19 mouse cellular contexts compared by ENCODE assay signal in genomic region chr11:8574562-8574961, GRCm38 (mm10).
DNase-seq lines count a peak whose midpoint lies in the region; ATAC-seq and TF ChIP-seq lines count a peak whose summit lies in the region.
"Had no signal": no experiment of that assay in that cellular context is flagged by ENCODE, and none has a peak within 500 bp of the region (broad histone marks: within the 10 kb centered on the region; RNA-seq: fewer than 3 reads in every experiment).

No protein-coding gene starts in this region.

- no peak for ATAC-seq in kidney, embryonic 16.5 days (ENCODE audit: low FRiP score, low TSS enrichment)
- peak; percentile 76 for ATAC-seq in megakaryocyte, adult 5-6 weeks (ENCODE audit: poor library complexity, severe bottlenecking)
- ATAC-seq in hindbrain, embryonic 16.5 days: no peak

- TF ChIP-seq CTCF in thymus, adult 2 months (IDR thresholded peaks at IDR 0.05; ENCODE audit: borderline replicate concordance, control insufficient read depth, extremely low read depth, insufficient read depth, low read length, poor library complexity): no peak

- no peak overlapping the region for H3K9ac ChIP-seq in kidney, embryonic 16.5 days (replicated peaks; ENCODE audit: low read length)
- no peak overlapping the region for H3K9ac ChIP-seq in hindbrain, embryonic 16.5 days (ENCODE audit: low read depth, low read length)
- H3K9ac ChIP-seq: forebrain, embryonic 12.5 days; heart, embryonic 12.5 days had no signal

- H3K4me2 ChIP-seq in kidney, embryonic 16.5 days (replicated peaks; ENCODE audit: low read depth, low read length): no peak overlapping the region
- H3K4me2 ChIP-seq in hindbrain, embryonic 16.5 days (ENCODE audit: low read length): no peak overlapping the region
- H3K4me2 ChIP-seq: forebrain, embryonic 12.5 days; heart, embryonic 12.5 days had no signal

- H3K27me3 ChIP-seq in kidney, embryonic 16.5 days (ENCODE audit: insufficient read depth, low read length): no peaks in the 10 kb centered on the region
- H3K27me3 ChIP-seq in thymus, adult 2 months (ENCODE audit: control insufficient read depth, insufficient read depth, low read length): no peaks in the 10 kb centered on the region
- H3K27me3 ChIP-seq in hindbrain, embryonic 16.5 days (replicated peaks; ENCODE audit: control insufficient read depth, insufficient read depth, low read length): no peaks in the 10 kb centered on the region
- H3K27me3 ChIP-seq: forebrain, embryonic 12.5 days; heart, embryonic 12.5 days had no signal

- peaks cover 46% of the 10 kb centered on the region for H3K4me1 ChIP-seq in kidney, embryonic 16.5 days (ENCODE audit: insufficient read depth, low read length)
- H3K4me1 ChIP-seq in thymus, adult 2 months (replicated peaks; ENCODE audit: control insufficient read depth, insufficient read depth, low read length): peaks cover 12% of the 10 kb centered on the region; the same call in 1 of the 2 replicates
- H3K4me1 ChIP-seq in hindbrain, embryonic 16.5 days (ENCODE audit: control insufficient read depth, insufficient read depth, low read depth, low read length): no peaks in the 10 kb centered on the region

- H3K27ac ChIP-seq in kidney, embryonic 16.5 days (ENCODE audit: low read length): 0 out of 2 replicates have a peak overlapping the region, but pooled peaks have one; percentile 64
- peak overlapping the region; percentile 21; the same call in 1 of the 2 replicates for H3K27ac ChIP-seq in thymus, adult 2 months (ENCODE audit: control insufficient read depth, insufficient read depth, low read length)
- H3K27ac ChIP-seq in hindbrain, embryonic 16.5 days (ENCODE audit: low read depth, low read length): no peak overlapping the region
- H3K27ac ChIP-seq: forebrain, embryonic 12.5 days; hindbrain, embryonic 10.5 days had no signal

- H3K9me3 ChIP-seq in kidney, embryonic 16.5 days (ENCODE audit: low read length): no peaks in the 10 kb centered on the region
- H3K9me3 ChIP-seq in hindbrain, embryonic 16.5 days (ENCODE audit: control insufficient read depth, low read length): no peaks in the 10 kb centered on the region
- H3K9me3 ChIP-seq: forebrain, embryonic 12.5 days; heart, embryonic 12.5 days; hindbrain, embryonic 10.5 days had no signal

- H3K4me3 ChIP-seq in kidney, embryonic 16.5 days (ENCODE audit: low read length): no peak overlapping the region
- no peak overlapping the region for H3K4me3 ChIP-seq in thymus, adult 2 months (ENCODE audit: control insufficient read depth, insufficient read depth, low read length)
- no peak overlapping the region for H3K4me3 ChIP-seq in hindbrain, embryonic 16.5 days (ENCODE audit: low read length)
- H3K4me3 ChIP-seq: forebrain, embryonic 12.5 days; heart, embryonic 12.5 days; hindbrain, embryonic 10.5 days had no signal

- 79% methylated on average over 6 of the region's 6 CpGs for WGBS in kidney, embryonic 16.5 days
- WGBS in thymus, adult 2 months: 88% methylated on average over 6 of the region's 6 CpGs
- WGBS in hindbrain, embryonic 16.5 days: 82% methylated on average over 6 of the region's 6 CpGs

- no peaks in the 10 kb centered on the region for H3K36me3 ChIP-seq in kidney, embryonic 16.5 days (ENCODE audit: insufficient read depth, low read length)
- H3K36me3 ChIP-seq in thymus, adult 2 months (ENCODE audit: control insufficient read depth, insufficient read depth, low read length): no peaks in the 10 kb centered on the region
- no peaks in the 10 kb centered on the region for H3K36me3 ChIP-seq in hindbrain, embryonic 16.5 days (ENCODE audit: control insufficient read depth, insufficient read depth, low read length)
- H3K36me3 ChIP-seq: forebrain, embryonic 12.5 days; heart, embryonic 12.5 days had no signal

- no peak for DNase-seq in kidney, adult 8-10 months
- DNase-seq in thymus, adult 2 months: no peak
- DNase-seq in thymus, postnatal 0 days (ENCODE audit: low spot score): no peak
- no peak for DNase-seq in frontal cortex, postnatal 10 days (ENCODE audit: low spot score in 2 of 2)
- DNase-seq: adrenal gland, postnatal 36 days; B cell, adult 2 months; cerebellum, adult 9-11 months; embryo, embryonic 11 days; gastrocnemius, postnatal 36 days; left cerebral cortex, postnatal 4 days; lung, adult 18-20 months; lung, postnatal 4 days; right cerebral cortex, adult 18-20 months had no signal

- no peak for TF ChIP-seq POLR2A in thymus, adult 2 months (IDR thresholded peaks at IDR 0.05; ENCODE audit: control insufficient read depth, extremely low read depth, insufficient read depth, low read length, poor library complexity)
